Mouse (Mus musculus): Measurements from ENCODE around the gene Gm7029. TPM values are rescaled to one million over a fixed set of nuclear protein-coding genes. Genes with fewer than 3 reads are reported as not detected.
"Not testable (repeated sequence)": the region's sequence is repeated elsewhere in the genome, so short reads cannot be mapped to it uniquely, and the experiment has no call there.

Gm7029 gene
- polyA plus RNA-seq, 1 experiment from 2014 or later = not detected

- not testable (repeated sequence) for ATAC-seq (ENCODE audit: insufficient read depth, low FRiP score); H3K36me3 ChIP-seq (ENCODE audit: control insufficient read depth, insufficient read depth, low read length); H3K9me3 ChIP-seq (replicated peaks; ENCODE audit: control insufficient read depth, low read length); H3K9ac ChIP-seq (ENCODE audit: low read length); H3K4me3 ChIP-seq (replicated peaks; ENCODE audit: low read length); H3K4me2 ChIP-seq (ENCODE audit: low read depth, low read length); H3K27ac ChIP-seq (ENCODE audit: low read length); H3K27me3 ChIP-seq (ENCODE audit: control insufficient read depth, insufficient read depth, low read length)
- peaks cover 14% of the 10 kb centered on the region for H3K4me1 ChIP-seq (ENCODE audit: control insufficient read depth, insufficient read depth, low read length)
These were observed 14.6 kb downstream of the Gm7029 start for GRCm38 (mm10) chr17:33888230-33888629.

DNA sequence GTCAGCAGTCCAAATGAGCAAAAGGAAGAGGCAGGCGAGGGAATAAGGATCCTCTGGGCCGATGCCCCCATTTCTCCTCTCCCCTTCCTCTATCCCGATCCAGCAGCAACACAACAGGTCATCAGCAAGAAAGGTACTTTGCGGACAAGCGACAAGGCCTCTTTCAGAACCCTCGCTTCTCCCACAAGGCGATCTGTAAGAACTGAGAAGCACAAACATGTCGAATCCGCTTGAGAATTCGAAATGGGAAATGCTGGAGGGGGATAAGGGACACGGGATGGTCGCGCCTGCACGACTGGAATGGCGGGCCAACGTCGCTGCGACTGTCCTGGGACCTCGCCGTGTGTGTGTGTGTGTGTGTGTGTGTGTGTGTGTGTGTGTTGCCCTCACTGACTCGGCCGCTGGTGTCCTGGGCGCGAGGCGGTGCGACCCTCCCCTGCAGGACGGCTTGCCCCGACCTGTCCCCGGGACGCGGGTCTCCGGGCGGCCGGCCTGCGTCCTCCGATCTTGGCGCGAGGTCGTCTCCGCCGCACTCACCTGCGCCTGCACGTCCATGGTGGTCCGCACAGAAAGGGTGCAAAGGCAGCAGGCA lies 16.4 kb downstream of the Gm7029 start:
- under 1% methylated on average over 44 of the region's 44 CpGs for WGBS
- Histone ChIP-seq H3K4me1 (ENCODE audit: control insufficient read depth, insufficient read depth, low read length) (peaks cover 14% of the 10 kb centered on the region), H3K9ac (ENCODE audit: low read length) (peak overlapping the region; percentile 80), H3K4me3 (replicated peaks; ENCODE audit: low read length) (peak overlapping the region; percentile 65), H3K4me2 (ENCODE audit: low read depth, low read length) (peak overlapping the region; percentile 65)
- peak; percentile 3 for ATAC-seq (ENCODE audit: insufficient read depth, low FRiP score)
- H3K27me3 ChIP-seq (ENCODE audit: control insufficient read depth, insufficient read depth, low read length); H3K36me3 ChIP-seq (ENCODE audit: control insufficient read depth, insufficient read depth, low read length); H3K27ac ChIP-seq (ENCODE audit: low read length); H3K9me3 ChIP-seq (replicated peaks; ENCODE audit: control insufficient read depth, low read length): not testable (repeated sequence)

DNA sequence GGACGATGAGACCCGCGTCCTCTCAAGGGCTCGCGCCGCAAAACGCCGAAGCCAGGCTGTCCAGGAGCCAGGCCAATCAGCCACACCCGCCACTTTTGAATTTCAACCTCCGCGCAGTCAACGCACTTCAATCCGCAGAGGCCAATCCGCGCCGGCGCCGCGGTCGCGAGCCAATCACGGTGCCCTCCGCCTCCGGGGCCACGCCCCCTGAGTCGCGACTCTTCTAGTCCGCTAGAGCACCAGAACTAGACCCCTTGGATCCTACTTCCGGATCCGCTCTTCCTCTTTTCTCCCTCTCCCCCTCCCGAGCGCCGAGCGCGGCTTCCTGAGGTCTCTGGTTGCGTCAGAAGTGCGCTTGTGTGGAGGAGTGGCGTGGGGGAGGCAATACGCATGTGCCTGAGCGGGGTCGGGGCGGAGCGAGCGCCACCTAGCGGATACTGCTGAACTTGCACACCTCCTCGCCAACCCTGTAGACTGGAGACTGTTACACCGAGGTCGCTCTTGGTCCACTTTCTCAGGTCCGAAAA lies 17.0 kb downstream of the Gm7029 start, which contains the start of gene Kifc1:
Kifc1 (minus strand) TSS at position 129 of the 527 bp plus-strand sequence.
- peak within 1 kb of the TSS; percentile 65 for H3K4me2 ChIP-seq (ENCODE audit: low read depth, low read length)
- ATAC-seq (ENCODE audit: insufficient read depth, low FRiP score) = peak; percentile 99
- H3K9ac ChIP-seq (ENCODE audit: low read length) = peak within 1 kb of the TSS; percentile 80
- peaks cover 14% of the 10 kb centered on the region for H3K4me1 ChIP-seq (ENCODE audit: control insufficient read depth, insufficient read depth, low read length)
- H3K27ac ChIP-seq (ENCODE audit: low read length) = no peak within 1 kb of the TSS; the same call in 1 of the 2 replicates
- peak within 1 kb of the TSS; percentile 65 for H3K4me3 ChIP-seq (replicated peaks; ENCODE audit: low read length)
- no peaks in the 10 kb centered on the region for H3K36me3 ChIP-seq (ENCODE audit: control insufficient read depth, insufficient read depth, low read length)
- H3K9me3 ChIP-seq (replicated peaks; ENCODE audit: control insufficient read depth, low read length) = no peaks in the 10 kb centered on the region
- 0% methylated on average over 49 of the region's 49 CpGs for WGBS
- H3K27me3 ChIP-seq (ENCODE audit: control insufficient read depth, insufficient read depth, low read length) = no peaks in the 10 kb centered on the region

DNA sequence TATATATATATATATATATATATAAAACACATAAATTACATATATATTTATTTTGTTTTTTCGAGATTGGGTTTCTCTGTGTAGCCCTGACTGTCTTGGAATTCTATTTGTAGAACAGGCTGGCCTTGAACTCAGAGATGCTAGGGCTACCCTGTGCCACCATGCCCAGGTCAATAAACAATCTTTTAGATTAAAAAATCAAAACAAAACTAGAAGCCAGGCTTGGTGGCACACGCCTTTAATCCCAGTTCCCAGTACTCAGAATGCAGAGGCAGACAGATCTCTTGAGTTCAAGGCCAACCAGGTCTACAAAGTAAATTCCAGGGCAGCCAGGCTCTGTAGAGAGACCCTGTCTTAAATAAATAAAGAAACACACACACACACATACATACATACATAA lies 17.7 kb downstream of the Gm7029 start:
- Histone ChIP-seq H3K4me3 (replicated peaks; ENCODE audit: low read length) (no peak overlapping the region), H3K27me3 (ENCODE audit: control insufficient read depth, insufficient read depth, low read length) (no peaks in the 10 kb centered on the region), H3K9me3 (replicated peaks; ENCODE audit: control insufficient read depth, low read length) (no peaks in the 10 kb centered on the region), H3K4me2 (ENCODE audit: low read depth, low read length) (no peak overlapping the region), H3K27ac (ENCODE audit: low read length) (no peak overlapping the region), H3K36me3 (ENCODE audit: control insufficient read depth, insufficient read depth, low read length) (no peaks in the 10 kb centered on the region), H3K9ac (ENCODE audit: low read length) (no peak overlapping the region), H3K4me1 (ENCODE audit: control insufficient read depth, insufficient read depth, low read length) (peaks cover 14% of the 10 kb centered on the region)
- 55% methylated on average over 2 of the region's 2 CpGs for WGBS
- ATAC-seq (ENCODE audit: insufficient read depth, low FRiP score) = no peak

GRCm38 (mm10) chr17:33891892-33892291 lies 18.3 kb downstream of the Gm7029 start:
- not testable (repeated sequence) for H3K4me3 ChIP-seq (replicated peaks; ENCODE audit: low read length); H3K36me3 ChIP-seq (ENCODE audit: control insufficient read depth, insufficient read depth, low read length); ATAC-seq (ENCODE audit: insufficient read depth, low FRiP score); H3K27me3 ChIP-seq (ENCODE audit: control insufficient read depth, insufficient read depth, low read length); H3K9me3 ChIP-seq (replicated peaks; ENCODE audit: control insufficient read depth, low read length); H3K4me2 ChIP-seq (ENCODE audit: low read depth, low read length); H3K9ac ChIP-seq (ENCODE audit: low read length); H3K27ac ChIP-seq (ENCODE audit: low read length)
- 63% methylated on average over 6 of the region's 6 CpGs for WGBS
- H3K4me1 ChIP-seq (ENCODE audit: control insufficient read depth, insufficient read depth, low read length) = peaks cover 14% of the 10 kb centered on the region

GRCm38 (mm10) chr17:33892429-33892828 lies 18.8 kb downstream of the Gm7029 start:
- WGBS = 24% methylated on average over 7 of the region's 7 CpGs

DNA sequence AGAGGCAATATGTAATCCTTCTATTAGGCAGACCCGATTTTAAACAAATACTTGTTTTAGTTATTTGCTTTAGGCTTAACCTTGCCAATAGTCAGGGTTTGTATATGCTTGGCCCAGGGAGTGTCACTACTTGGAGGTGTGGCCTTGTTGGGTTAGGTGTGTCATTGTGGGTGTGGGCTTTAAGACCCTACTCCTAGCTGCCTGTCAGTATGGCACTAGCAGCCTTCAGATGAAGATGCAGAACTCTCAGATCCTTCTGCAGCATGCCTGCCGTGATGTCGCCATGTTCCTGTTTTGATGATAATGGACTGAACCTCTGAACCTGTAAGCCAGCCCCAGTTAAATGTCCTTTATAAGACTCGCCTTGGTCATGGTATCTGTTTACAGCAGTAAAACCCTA lies 19.4 kb downstream of the Gm7029 start:
- not testable (repeated sequence) for H3K4me3 ChIP-seq (replicated peaks; ENCODE audit: low read length); H3K9ac ChIP-seq (ENCODE audit: low read length); H3K9me3 ChIP-seq (replicated peaks; ENCODE audit: control insufficient read depth, low read length); ATAC-seq (ENCODE audit: insufficient read depth, low FRiP score); H3K27me3 ChIP-seq (ENCODE audit: control insufficient read depth, insufficient read depth, low read length); H3K36me3 ChIP-seq (ENCODE audit: control insufficient read depth, insufficient read depth, low read length); H3K4me2 ChIP-seq (ENCODE audit: low read depth, low read length); H3K27ac ChIP-seq (ENCODE audit: low read length)
- H3K4me1 ChIP-seq (ENCODE audit: control insufficient read depth, insufficient read depth, low read length) = peaks cover 11% of the 10 kb centered on the region
- 62% methylated on average over 4 of the region's 4 CpGs for WGBS

More at GRCm38 (mm10) chr17:33892429-33892828, 18.8 kb downstream of the Gm7029 start:
- H3K9me3 ChIP-seq (replicated peaks; ENCODE audit: control insufficient read depth, low read length) = no peaks in the 10 kb centered on the region
- no peak for ATAC-seq (ENCODE audit: insufficient read depth, low FRiP score)
- H3K9ac ChIP-seq (ENCODE audit: low read length) = no peak overlapping the region
- no peaks in the 10 kb centered on the region for H3K27me3 ChIP-seq (ENCODE audit: control insufficient read depth, insufficient read depth, low read length)
- no peak overlapping the region for H3K4me2 ChIP-seq (ENCODE audit: low read depth, low read length)
- peaks cover 14% of the 10 kb centered on the region for H3K4me1 ChIP-seq (ENCODE audit: control insufficient read depth, insufficient read depth, low read length)
- no peak overlapping the region for H3K4me3 ChIP-seq (replicated peaks; ENCODE audit: low read length)
- H3K36me3 ChIP-seq (ENCODE audit: control insufficient read depth, insufficient read depth, low read length) = no peaks in the 10 kb centered on the region
- H3K27ac ChIP-seq (ENCODE audit: low read length) = peak overlapping the region; percentile 52

GRCm38 (mm10) chr17:33897114-33897794 lies 23.6 kb downstream of the Gm7029 start:
- no peak overlapping the region for H3K4me3 ChIP-seq (replicated peaks; ENCODE audit: low read length)
- ATAC-seq (ENCODE audit: insufficient read depth, low FRiP score) = no peak
- H3K27ac ChIP-seq (ENCODE audit: low read length) = no peak overlapping the region
- WGBS = 41% methylated on average over 6 of the region's 6 CpGs
- no peaks in the 10 kb centered on the region for H3K36me3 ChIP-seq (ENCODE audit: control insufficient read depth, insufficient read depth, low read length)
- H3K9ac ChIP-seq (ENCODE audit: low read length) = no peak overlapping the region
- no peaks in the 10 kb centered on the region for H3K27me3 ChIP-seq (ENCODE audit: control insufficient read depth, insufficient read depth, low read length)
- no peak overlapping the region for H3K4me2 ChIP-seq (ENCODE audit: low read depth, low read length)
- 0 out of 2 replicates have a peak, but pooled peaks cover 7% of the 10 kb centered on the region for H3K4me1 ChIP-seq (ENCODE audit: control insufficient read depth, insufficient read depth, low read length)
- no peaks in the 10 kb centered on the region for H3K9me3 ChIP-seq (replicated peaks; ENCODE audit: control insufficient read depth, low read length)

GRCm38 (mm10) chr17:33898193-33898592 lies 24.6 kb downstream of the Gm7029 start:
- ATAC-seq (ENCODE audit: insufficient read depth, low FRiP score) = not testable (repeated sequence)

More at GRCm38 (mm10) chr17:33898193-33898592, 24.6 kb downstream of the Gm7029 start:
- H3K4me3 ChIP-seq (replicated peaks; ENCODE audit: low read length); H3K27ac ChIP-seq (ENCODE audit: low read length); H3K27me3 ChIP-seq (ENCODE audit: control insufficient read depth, insufficient read depth, low read length); H3K4me1 ChIP-seq (ENCODE audit: control insufficient read depth, insufficient read depth, low read length); H3K9me3 ChIP-seq (replicated peaks; ENCODE audit: control insufficient read depth, low read length); H3K4me2 ChIP-seq (ENCODE audit: low read depth, low read length); H3K9ac ChIP-seq (ENCODE audit: low read length); H3K36me3 ChIP-seq (ENCODE audit: control insufficient read depth, insufficient read depth, low read length): not testable (repeated sequence)
- WGBS = 68% methylated on average over 4 of the region's 4 CpGs

All from stomach, embryonic 16.5 days (tissue).